Mouse (Mus musculus) testis, adult 2 months (tissue): ENCODE results near the gene Klrg1.

Experiments used
- CTCF ChIP-seq: fragments of 200-500 bp; IDR thresholded peaks from 2 replicates; pipeline ENCODE4 v1.5.1; 2012; ENCODE audit warnings: low read depth, mild to moderate bottlenecking, inconsistent platforms, low read length, moderate library complexity; ENCODE audit not compliant: control insufficient read depth, insufficient read depth, insufficient replicate concordance
- POLR2A ChIP-seq: fragments of 200-500 bp; IDR thresholded peaks from 2 replicates; pipeline ENCODE4 v1.6.1; 2012; ENCODE audit warnings: low read depth, mild to moderate bottlenecking, inconsistent platforms, low read length, moderate library complexity; ENCODE audit not compliant: control insufficient read depth

DNA sequence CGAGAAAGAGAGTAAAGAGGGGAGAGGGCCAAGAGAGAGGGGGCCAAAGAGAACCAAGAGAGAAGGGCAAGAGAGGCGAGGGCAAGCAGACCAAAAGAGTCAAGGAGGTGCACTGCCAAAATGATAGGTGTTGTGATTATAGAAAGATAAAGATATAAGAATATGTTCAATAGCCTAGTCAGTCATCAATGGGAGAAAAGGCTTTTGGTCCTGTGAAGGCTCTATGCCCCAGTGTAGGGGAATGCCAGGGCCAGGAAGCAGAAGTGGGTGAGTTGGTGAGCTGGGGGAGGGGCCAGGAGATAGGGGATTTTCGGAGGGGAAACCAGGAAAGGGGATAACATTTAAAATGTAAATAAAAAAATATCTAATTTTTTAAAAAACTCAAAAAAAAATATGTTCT is 11.6 kb upstream of the Klrg1 start:
- TF ChIP-seq CTCF (no peak), POLR2A (no peak)
